Mouse (Mus musculus) telencephalon, adult 2 months (tissue): ENCODE measurements at regions not wholly inside any gene's neighbourhood (a gene's known extent, or its start where the extent isn't known, plus 50 kb on each side); places are given as distances from the start of the nearest gene placed in this dataset.
"Not testable (repeated sequence)": the region's sequence is repeated elsewhere in the genome, so short reads cannot be mapped to it uniquely, and the experiment has no call there.

ENCODE experiments used
- DNase-seq: peaks from one replicate; pipeline ENCODE4 v3.0.0-alpha.2; 2011; ENCODE audit warnings: low read depth, low spot score

DNA sequence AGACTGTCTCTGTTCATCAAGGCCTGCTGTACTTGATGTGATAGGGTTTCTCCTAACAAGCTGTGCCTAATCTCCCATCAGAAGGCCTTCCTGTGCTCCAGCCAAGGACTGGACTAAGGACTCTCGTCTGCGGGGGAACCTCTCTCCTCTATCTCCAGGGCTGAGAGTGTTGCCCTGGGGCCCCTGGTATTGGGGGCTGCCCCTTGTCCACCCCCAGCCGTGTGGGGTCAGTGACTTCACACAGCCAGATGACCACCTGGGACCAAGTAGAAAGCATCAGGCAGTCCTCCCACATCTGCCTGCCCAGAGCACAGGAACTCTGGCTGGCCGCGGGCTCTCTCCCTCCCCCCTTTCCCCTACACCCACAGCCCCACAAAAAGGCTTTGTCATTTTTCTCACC lies 651.5 kb upstream of the Kif2b start:
- no peak for DNase-seq

GRCm38 (mm10) chr11:92208980-92209548 lies 631.7 kb upstream of the Kif2b start:
- no peak for DNase-seq

DNA sequence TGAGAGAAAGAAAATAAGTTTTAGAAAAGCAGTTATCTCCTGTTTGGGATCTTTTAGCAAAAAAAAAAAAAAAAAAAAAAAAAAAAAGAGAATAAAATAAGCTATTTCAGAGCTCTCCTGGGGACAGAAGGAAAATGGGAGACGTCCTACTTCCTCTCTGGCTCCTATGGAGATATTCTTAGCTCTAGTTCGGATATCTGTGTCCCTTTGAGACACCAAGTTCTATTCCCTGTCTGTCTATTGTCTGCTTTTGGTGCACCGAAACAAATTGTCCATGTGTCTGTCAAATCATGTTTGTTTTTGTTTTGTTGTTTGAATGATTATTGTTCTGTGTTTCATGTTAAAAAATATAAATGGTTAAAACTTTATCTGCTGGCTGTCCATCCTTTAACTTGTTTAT lies 601.0 kb upstream of the Kif2b start:
- DNase-seq, result not testable (repeated sequence)

DNA sequence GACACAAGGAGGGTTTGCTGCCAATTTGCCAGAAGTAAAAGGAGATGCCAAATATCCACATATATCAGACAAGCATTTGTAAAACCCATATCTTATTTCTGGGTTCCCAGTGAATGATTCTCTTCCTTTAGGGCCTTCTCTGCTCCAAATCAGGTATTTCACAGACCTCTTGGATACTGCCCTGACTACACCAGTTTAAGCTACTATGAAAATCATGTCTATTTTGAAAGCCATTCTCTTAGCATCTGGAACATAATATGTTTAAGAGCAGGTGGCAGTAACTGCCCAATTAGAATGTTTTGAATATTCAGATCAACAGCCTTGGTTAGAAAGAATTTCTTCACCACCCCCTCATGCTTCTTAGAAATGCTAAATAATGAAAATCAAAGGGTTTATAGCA lies 575.8 kb upstream of the Kif2b start:
- peak; percentile 16 for DNase-seq

DNA sequence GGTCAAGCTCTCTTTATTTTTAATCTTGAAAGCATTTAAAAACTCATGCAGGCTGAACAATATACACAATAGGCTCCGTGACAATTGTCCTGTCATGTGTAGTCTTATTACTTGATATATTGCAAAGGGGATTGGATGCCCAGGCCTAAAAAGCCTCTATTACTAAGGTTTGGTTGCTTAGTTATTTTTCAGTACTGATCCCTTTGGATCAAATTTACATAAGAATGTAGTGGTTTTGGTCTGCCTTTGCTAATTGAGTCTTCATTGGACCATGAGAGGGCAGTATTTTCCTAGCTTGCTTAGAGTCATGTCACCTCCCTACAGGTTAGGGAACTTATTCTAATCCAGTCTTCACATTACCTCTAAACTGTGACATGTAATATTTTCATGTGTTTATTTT lies 558.3 kb upstream of the Kif2b start:
- DNase-seq, result no peak

DNA sequence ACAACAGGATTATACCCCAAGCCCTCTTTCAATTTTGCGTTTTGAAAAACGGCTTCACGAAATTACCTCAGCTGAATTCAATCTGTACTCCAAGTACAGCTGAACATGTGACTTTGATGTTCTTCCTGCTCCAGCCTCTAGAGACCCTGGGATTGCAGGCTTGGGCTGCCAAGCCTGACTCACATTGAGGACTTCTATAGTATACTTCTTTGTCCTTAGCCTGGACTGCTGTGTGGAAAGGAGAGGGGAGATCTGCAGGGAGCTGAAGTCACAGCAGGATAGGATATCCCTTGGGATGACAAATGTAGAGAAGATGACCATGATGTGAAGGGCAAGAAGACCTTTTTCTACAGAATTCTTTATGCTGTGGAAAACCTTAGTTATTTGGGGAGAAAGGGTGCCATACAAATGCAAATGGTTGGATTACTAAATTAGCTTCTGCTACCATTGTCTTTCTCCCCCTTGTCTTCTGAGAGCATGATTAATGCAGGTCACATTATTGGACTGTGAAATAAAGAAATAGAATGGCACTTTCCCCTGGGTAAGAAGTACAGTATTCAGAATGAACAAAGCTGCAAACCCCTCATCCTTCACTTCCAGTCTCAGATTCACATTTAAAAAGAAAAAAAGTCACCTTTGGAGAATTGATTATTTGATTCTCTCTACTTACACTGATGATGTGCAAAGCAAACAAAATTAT lies 557.7 kb upstream of the Kif2b start:
- DNase-seq, result no peak

- DNase-seq, result peak; percentile 22
These were observed 507.4 kb upstream of the Kif2b start for GRCm38 (mm10) chr11:92084766-92085165.

DNA sequence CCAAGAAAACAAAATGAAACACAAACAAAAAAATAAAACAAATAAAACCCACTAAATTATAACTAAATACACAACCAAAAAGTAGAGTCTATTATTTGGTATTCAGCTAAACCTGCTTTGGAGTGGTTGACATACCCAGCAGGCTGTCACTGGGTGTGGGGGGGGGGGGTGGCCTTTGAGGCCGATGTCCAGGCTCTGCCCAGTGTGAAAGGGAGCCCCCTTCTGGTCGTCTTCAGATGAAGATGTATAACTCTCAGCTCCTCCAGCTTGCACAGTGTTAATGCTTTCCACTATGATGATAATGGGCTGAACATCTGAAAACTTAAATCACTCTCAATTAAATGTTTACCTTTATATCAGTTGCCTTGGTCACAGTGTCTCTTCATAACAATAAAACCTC lies 464.3 kb upstream of the Kif2b start:
- no peak for DNase-seq

GRCm38 (mm10) chr11:92040161-92040560 lies 462.8 kb upstream of the Kif2b start:
- DNase-seq, result peak; percentile 34

- DNase-seq, result no peak
These were observed 441.1 kb upstream of the Kif2b start for GRCm38 (mm10) chr11:92018419-92018818.

DNA sequence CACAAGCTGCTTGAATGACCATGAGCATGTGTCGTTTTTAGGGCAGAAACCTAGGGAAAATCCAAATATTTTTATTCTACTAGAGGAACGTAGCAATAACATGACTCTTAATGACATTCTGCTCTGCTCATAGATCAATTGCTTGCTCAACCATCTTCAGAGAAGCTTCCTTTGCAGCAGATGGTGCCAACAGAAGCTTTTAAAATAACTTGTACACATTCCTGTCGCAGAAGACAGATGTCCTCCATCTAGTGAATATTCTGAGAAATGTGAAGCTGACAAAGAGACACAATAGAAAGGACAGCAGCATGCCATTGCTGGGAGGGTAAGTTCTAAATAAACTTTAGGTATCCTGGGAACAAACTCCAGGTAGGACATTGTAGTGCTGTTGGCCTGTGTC lies 433.9 kb upstream of the Kif2b start:
- DNase-seq, result peak; percentile 49

GRCm38 (mm10) chr11:91995524-91995923 lies 418.2 kb upstream of the Kif2b start:
- peak; percentile 40 for DNase-seq

DNA sequence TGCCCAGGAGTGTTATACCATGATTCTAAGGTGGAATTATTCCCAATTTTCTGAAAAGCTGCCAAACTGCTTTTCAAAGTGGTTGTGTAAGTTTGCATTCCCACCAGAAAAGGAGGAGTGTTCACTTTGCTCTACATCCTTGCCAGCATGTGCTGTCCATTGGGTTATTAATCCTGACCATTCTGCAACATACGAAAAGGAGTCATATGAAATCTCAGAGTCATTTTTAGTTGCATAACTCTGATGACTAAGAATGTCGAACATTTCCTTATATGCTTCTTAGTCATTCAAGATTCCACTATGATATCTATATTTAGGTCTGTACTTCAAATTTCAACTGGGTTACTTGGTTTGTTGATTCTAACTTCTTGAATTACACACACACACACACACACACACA lies 392.2 kb upstream of the Kif2b start:
- no peak for DNase-seq

- DNase-seq, result peak; percentile 26
These were observed 367.0 kb upstream of the Kif2b start for GRCm38 (mm10) chr11:91944336-91944735.
